Mouse (Mus musculus): ENCODE results near the gene Osmr. TPM values are rescaled to one million over a fixed set of nuclear protein-coding genes. Genes with fewer than 3 reads are reported as not detected.
"Not testable (repeated sequence)": the region's sequence is repeated elsewhere in the genome, so short reads cannot be mapped to it uniquely, and the experiment has no call there.

Gene Osmr
- total RNA-seq, 2 experiments from 2014 or later, result 11.1 to 13.5 TPM

DNA sequence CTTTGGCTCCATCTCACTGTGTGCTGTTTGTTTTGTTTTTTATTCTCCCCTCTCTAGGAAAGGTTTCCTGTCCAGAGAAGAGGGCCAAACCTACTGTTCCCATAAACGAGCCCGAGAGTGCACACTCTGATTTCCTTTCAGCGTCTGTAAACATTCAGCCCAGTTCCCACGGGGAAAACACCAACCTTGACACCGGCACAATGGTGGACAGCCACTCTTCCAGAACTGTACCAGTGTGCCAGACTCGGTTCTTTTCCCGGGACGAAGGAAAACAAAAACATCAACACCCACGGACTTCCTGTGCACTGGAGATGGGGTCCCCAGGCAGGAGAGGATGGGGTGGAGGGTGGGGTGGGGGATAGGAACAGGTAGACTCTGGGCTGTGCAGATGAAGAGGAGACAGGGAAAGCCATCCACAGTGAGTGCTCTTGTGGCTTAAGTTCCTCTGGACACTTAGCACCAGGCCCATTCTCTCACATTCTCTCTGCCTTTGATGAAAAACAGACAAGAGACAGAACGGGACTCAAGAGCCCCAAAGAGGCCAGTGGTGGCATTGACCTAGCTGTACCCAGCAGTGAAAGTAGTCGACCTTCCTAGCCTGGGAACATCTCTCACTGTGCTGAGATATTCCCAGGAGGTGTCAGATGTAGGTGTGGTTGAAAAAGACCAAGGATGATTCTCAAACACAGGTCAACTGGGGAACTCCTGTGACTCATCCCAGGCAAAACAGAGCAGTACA, 3.0 kb downstream of the Osmr start:
- DNase-seq, result peak in 1 of 2 experiments; percentile 14
- intact Hi-C loops (cut with DNase I), result loop anchor here (10.0 kb wide), 1 partner anchor 167 kb away; the partner anchor contains the start of gene Rictor

DNA sequence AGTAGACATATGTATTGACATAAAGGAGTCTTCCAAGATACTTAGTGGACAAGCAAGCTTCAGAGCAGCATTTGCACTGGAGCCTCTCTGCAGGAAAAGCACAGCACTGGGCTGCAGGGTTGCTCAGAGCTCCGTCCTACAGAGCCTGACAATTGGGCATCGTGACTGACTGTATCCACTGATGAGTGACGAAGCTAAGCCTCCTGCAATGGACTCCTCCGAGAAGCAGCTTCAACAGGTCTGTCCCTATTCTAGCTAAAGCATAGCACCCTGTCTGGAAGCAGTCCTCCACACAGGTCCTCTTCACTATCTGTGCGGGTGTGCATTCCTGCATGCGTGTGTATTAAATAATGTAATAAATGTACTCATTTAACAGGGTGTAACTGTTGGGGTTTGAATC, 7.9 kb downstream of the Osmr start:
- intact Hi-C loops (cut with DNase I), result no loop called here
- no peak for DNase-seq

DNA sequence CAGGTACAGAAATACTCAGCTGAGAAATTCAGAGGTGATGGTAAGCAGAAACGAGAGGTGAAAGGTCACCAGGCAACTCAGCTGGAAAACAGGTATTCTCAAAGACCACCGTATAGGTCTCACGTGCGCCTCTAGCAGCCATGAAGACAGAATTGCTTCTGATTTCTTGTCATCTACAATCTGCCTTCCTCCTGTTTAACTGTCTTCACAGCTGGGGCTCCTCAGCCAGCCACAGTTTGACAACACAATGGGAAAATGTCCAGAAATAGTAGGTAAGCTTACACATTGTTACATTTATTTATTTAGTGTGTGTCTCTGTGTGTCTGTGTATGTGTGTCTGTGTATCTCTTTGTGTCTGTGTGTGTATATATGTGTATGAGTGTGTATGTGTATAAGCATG, 12.6 kb downstream of the Osmr start:
- DNase-seq, result no peak
- intact Hi-C loops (cut with DNase I), result no loop called here

DNA sequence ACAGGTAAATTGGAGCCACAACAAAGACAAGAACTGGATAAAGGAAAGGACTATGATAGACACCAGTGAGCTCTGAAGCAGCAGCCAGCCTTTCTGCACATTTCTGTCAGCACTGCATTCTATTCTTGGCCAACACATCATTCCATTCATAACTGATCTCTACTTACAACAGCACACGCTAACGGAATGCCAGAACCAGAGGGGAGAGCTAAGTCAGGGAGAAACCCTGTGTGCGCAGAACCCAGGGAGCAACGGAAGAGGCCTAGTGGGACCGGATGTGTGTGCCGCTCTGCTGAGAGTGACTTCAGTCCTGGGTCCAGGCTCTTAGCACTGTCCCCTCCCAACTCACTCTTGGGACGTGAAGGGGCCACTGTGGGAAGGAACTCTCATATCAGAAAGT, 13.2 kb downstream of the Osmr start:
- DNase-seq, result peak; percentile 35 to 57
- intact Hi-C loops (cut with DNase I), result no loop called here

DNA sequence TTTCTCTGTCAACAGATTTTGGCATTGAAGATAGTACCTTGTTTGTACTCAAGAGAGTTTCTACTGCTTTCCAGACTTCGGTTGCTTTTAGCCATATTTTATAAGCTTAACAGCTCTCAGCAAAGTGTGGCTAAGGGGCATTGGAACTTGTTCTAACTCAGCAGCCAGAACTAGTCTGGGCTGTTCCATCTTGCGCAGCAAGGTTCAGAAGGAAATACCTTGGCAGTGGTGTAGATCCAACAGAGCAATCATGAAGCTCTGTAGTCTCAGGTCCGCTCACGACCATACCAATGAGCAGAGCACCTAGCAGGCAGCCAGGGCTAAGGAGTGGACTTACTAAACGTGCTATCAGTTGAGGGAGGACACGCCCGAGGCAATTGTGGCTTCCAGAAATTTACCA, 15.0 kb downstream of the Osmr start:
- no peak for DNase-seq
- intact Hi-C loops (cut with DNase I), result no loop called here

DNA sequence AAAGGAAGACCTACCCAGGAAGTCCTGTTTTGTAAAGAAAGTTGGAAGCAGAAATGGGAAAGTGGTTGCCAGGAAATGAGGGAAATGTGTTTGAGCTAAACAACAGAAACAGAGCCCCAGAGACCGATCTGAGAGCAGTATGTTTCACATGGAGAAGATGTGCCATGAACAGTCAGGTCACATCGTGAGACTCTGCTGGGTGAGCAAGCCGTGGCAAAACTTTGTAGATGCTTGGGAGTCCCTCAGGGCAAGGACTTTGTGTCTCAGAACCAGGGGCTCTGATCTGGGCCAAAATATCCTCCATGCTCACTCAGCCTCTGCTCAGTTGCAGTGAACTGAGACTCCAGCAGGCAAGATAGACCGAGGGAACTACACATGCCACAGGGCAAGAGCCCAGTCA, 15.9 kb downstream of the Osmr start:
- intact Hi-C loops (cut with DNase I), result no loop called here
- no peak for DNase-seq

DNA sequence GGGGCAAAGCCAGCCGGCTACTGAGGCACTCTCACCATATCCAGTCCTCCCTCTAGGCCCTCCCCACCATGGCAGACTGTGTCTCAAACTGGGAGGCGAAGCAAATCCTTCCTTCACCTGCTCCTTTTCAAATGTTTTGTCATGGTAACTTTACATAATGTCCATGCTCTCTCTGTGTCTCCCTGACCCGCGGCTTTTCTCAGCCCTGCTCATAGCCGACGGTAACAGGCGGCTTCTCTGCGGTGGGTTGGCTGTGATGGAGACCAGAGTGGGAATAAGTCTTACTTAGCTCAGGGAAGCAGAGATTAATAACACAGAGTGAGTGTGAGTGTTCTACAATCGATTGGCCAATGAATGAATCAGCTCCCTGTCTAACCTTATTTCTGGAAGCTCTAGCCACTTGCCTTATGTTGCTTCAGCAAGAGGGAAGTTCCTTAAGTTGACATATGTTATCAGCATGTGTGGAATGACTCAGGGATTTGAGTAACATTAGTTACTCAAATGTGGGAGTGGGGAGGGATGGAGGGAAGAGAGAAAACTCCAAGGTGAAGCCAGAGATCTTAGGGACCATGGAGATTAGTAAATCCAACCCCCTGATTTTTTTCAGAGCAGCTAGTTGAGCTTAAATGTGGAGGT, 17.4 kb downstream of the Osmr start:
- intact Hi-C loops (cut with DNase I), result no loop called here
- DNase-seq, result no peak

DNA sequence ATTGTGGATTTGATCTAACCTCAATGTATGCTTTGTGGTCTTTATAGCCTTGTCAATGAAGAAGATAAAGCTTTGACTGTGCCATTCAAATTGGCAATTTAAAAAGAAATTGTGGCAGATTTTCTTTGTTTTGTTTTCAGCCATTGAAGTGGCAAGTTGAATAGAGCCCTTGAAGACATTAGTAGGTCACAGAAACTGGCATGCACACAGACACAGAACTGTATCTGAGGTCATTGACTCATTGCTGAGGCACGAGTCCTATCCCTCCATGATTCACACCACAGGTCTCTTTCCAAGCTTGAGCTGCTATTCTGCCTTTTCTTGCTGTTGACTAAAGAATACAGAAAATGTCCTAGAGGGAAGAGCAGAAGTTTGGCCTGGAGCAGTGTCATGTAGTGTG, 24.9 kb downstream of the Osmr start:
- intact Hi-C loops (cut with DNase I), result no loop called here

DNA sequence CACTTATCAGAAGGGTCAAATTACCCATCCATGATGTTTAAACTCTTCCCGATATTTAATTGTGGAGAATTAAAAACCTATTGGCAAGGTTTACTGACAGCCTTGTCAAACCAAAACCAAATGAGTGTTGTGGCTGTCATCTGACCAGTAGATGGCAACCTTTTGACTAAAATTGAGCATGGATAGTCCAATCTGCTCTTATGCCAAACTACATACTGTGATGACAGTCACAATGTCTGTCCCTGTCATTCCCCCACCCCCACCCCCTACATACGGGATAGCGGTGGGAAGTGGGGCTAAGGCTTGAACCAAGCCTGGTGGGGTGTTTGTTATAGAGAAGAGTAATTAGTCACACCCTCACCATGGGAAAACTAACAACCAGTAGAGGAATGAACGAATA, 34.6 kb downstream of the Osmr start:
- DNase-seq, result peak in 1 of 2 experiments; percentile 17
- intact Hi-C loops (cut with DNase I), result loop anchor here (1.0 to 5.0 kb wide), 2 partner anchors 44 to 387 kb away; no protein-coding TSS in a partner anchor

More for the DNA sequence above, 24.9 kb downstream of the Osmr start:
- DNase-seq, result no peak

DNA sequence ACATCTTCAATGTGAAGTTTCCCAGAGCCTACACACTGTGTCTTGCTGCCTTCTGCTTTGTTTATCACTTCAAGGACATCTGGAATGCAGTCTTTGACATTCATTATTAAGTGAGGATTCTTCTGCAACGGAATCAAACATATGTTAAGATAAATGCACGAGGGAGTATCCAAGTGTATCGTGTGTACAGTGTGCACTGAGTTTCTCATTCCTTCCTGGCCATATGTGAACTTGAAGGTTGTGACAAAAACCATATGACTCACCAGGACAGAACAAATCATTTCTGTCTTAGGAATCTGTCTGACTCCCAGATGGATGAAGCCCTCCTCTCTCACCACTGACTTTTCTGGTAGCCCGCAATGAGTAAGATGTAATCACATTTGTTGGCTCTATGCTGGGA, 59.0 kb downstream of the Osmr start:
- no peak for DNase-seq
- intact Hi-C loops (cut with DNase I), result no loop called here

DNA sequence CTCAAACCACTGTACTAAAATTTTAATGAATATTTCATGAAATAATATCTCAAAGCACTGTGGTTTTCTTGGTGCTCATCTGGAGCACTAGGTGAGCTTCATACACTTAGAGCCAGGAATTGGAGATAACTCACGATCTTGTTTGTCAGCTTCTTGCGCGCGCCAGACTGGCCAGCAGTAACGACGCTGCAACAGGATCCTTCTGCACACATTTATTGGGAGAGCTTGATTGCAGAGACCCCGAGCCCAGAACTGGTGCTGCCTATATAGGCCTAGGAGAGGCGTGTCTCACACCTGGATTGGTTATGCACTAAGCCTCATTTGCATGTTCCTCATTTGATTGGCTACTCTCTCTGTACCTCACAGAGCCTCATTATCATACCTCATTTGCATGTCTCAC, 73.6 kb downstream of the Osmr start:
- intact Hi-C loops (cut with DNase I); DNase-seq: not testable (repeated sequence)

DNA sequence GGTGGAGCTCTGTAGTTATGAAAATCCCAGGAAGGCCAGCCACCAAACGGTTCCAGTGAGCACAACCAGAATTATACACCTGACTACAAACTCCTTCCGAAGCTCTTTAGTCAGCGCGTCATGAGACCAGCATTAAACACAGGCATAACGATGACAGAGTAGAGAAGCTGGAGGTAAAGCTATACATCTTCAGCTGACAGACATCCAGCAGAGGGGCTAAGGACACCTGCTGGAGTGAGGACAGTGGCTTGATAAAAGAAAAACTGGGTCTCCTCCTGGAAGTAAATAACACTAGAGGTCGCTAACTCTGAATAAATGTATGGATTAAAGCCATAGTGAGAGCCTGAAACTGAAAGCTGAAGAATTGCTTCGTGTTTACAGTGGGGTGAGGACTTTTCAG, 81.9 kb downstream of the Osmr start:
- intact Hi-C loops (cut with DNase I), result no loop called here
- no peak for DNase-seq

DNA sequence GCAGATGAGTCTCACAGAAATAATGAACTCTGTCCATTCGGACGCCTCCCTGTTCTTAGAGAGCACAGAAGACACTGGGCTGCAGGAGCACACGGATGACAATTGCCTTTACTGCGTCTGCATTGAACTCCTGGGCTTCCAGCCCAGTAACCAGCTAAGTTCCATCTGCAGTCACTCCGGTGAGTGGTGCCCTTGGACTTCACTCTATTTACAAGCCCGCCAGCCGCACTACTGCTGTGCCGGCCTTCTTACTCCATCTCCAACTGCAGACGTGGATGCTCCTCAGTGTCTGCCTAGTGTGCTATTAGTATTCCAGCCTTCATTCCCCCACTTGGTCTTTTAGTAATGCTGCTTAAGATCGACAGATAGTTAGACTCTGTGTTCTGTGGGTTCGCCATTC, 83.1 kb downstream of the Osmr start:
- DNase-seq, result no peak
- intact Hi-C loops (cut with DNase I), result no loop called here

DNA sequence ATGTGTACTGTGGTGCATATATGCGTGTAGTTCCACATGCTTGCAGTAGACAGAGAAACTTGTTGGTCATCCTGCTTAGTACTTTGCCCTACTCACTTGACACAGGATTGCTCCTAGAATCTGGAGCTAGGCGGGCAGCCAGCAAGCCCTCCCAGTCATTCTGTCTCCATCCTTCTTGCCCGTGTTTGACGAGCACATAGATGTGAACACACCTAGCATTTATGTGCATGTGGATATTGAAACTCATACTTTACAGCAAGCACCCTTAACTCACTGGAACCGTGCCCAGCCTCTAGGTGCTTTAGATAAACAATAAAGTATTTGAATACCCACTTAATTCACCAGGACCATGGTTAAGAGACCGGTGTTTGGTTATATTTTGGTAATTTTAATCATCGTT, 84.8 kb downstream of the Osmr start:
- intact Hi-C loops (cut with DNase I), result no loop called here

DNA sequence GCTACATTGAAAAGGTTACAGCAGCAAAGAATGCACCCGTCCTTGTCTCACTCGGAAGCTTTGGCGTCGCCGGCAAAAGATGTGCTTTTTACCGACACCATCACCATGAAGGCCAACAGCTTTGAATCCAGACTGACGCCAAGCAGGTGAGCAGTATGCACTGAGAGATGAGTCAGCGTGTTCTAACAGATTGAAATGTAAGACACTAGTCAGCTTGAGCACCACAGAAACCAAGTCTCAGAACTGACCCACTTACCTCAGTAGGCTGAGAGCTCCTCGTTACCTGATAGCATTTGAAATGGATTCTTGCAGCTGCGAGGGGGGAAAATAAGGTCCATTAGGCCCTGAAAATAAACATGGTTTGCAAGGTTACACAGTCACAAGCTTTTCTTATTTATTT, 87.5 kb downstream of the Osmr start:
- intact Hi-C loops (cut with DNase I), result loop anchor here (5.0 kb wide), 1 partner anchor 80 kb away; the partner anchor contains the start of gene Rictor
- no peak for DNase-seq

More for the DNA sequence above, 84.8 kb downstream of the Osmr start:
- DNase-seq, result no peak

DNA sequence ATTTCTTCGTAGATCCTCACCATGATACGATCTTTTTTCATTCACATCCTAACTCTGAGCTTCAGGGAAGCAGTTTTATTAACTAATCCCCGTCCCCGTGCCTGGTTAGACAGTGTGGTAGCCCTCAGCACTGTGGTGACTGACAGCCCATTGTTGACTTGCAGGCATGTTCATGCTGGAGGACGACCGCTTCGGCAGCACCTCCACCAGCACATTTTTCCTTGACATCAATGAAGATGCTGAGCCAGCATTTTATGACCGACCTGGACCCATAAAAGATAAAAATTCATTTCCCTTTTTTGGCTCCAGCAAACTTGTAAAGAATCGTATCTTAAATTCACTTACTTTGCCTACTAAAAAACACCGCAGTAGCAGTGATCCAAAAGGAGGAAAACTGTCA, 88.6 kb downstream of the Osmr start:
- intact Hi-C loops (cut with DNase I), result loop anchor here (5.0 kb wide), 1 partner anchor 79 kb away; the partner anchor contains the start of gene Rictor

DNA sequence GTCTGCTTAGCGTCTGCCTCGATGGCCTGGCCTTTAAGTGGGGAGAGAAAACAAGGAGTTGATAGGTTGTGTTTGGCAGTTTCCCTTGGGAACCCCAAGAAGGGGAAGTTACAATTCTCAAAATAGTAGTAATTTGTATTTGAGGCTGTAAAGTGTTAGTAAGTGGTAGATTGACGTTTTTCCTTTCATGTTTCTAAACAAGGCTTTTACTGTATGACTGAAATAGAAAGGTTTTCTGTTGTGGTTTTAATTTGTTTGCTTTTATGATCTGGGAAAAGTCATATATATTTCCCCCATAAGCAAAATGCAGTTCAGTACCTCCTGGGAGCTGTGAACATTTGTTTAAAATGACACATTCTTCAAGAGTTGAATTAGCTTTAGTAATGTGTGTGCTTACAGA, 102.5 kb downstream of the Osmr start:
- no peak for DNase-seq
- intact Hi-C loops (cut with DNase I), result no loop called here

More for the DNA sequence above, 88.6 kb downstream of the Osmr start:
- DNase-seq, result no peak

Other genes with a start within 250 kb of the Osmr start
- gene Rictor, start 166.6 kb downstream of the Osmr start, total RNA-seq (2021), result 10 to 100 TPM; 15.7 to 16.5 TPM
- gene Lifr, start 215.6 kb upstream of the Osmr start, total RNA-seq (2021), result 10 to 100 TPM; 57.6 to 63.2 TPM